Mouse (Mus musculus): Measurements from ENCODE around the gene Tmem189.
"Not testable (repeated sequence)": the region's sequence is repeated elsewhere in the genome, so short reads cannot be mapped to it uniquely, and the experiment has no call there.

The Tmem189 gene

DNA sequence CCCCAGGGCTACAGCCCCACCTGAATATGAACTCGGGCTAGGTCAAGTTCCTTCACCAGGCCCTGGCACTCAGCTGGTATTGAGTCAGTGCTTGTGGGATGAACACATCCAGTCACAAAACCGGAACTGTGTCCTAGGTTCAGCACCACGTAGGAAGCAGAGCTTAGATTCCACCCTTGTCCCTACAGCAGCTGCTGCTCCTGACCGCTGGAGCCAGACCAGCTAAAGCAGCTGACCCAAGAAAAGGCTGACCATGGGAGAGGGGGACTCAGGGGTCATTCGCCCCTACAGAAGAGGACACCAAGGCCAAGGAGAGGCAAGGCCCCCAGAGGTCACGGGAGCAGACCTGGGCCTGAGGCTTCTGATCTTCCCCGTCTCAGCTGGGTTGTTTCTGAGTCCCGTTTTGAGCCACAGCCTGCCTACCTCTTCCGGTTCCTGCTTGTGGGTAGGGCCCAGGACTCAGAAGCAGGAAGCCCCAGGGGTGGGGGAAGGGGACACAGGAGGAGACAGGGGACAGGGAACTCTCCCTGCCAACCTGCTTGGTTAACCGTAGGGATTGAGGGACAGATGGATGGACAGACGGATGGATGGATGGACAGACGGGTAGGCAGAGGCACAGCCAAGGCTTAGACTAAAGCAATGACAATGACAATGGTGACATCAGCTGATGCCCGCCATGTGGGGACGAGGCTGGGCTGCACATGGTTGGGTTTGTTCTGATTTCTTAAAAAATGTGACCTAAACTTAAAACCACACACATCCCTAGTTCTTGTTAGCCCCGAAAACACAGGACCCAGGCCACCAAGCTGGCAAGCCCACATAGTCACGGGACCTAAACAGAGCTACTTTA is 32.8 kb downstream of the Tmem189 start:
- DNase-seq (ENCODE audit: extremely low read depth, insufficient read length, low spot score), result no peak

DNA sequence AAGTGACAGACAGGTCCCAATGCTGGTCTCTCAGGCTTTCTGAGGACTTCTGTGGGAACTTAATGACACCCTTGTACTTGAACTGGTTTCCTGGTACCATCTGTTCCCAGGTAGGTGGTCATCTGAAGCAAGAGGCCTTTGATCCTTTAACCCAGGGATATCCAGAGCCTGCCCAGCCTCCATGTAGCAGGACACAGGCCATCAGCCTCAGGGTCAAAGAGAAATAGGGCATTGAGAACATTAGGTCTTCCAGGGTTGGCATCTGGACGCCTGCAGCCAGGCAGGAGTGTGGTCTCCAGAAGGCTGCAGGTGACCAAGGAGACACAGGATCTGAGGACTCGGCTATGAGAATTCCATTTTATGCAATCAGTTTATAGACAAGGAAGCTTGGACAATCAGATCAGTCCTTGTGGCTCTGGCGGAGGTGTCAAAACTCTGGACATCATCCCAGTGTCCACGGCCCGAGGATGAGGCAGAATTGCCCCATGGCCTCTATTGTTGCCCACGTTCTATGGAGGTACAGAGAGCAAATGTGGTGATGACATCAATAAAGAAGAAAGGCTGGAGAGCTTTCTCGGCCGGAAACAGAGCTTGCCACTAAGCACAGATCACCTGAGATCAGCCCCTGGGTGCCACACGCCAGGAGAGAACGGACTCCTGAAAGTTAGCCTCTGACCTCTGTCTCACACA is 34.6 kb downstream of the Tmem189 start:
- DNase-seq (ENCODE audit: extremely low read depth, insufficient read length, low spot score), result no peak

DNA sequence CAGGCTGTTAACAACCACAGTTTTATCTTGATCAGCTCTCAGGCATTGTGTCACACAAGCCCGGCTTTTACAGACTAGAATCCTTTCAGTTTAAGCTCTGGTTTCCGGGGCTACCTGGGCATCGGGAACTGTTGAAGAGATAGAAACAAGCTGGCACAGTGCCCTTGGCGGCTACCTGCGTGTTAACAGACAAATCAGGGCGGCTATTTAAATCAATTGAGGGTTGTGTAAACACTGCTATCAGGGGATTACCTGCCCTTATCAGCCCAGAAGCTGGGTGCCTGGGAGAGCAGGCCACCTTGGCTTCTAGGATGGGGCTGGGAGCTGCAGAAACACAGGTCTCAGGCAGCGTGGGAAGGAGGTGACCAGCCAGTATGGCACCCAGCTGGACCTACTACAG is 36.9 kb downstream of the Tmem189 start:
- no peak for DNase-seq (ENCODE audit: extremely low read depth, insufficient read length, low spot score)

DNA sequence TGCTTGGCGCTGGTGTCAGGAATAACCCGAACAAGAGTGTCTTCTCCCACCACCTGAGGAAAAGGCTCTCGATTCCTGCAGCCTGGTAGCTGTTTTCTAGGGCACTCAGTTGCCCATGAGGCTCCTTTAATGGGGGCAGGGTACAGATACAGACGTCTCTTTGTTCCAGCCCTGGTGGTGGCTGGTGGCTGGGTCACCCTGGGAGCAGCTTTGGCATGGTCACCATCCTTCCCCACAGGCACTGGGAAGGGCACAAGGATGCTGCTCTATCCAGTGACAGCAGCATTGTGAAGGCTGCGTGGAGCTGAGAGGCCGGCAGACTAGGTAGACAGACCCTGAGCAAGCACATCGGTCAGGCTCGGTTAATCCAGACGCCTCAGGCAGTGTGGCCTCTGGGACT is 38.0 kb downstream of the Tmem189 start:
- DNase-seq (ENCODE audit: extremely low read depth, insufficient read length, low spot score), result no peak

DNA sequence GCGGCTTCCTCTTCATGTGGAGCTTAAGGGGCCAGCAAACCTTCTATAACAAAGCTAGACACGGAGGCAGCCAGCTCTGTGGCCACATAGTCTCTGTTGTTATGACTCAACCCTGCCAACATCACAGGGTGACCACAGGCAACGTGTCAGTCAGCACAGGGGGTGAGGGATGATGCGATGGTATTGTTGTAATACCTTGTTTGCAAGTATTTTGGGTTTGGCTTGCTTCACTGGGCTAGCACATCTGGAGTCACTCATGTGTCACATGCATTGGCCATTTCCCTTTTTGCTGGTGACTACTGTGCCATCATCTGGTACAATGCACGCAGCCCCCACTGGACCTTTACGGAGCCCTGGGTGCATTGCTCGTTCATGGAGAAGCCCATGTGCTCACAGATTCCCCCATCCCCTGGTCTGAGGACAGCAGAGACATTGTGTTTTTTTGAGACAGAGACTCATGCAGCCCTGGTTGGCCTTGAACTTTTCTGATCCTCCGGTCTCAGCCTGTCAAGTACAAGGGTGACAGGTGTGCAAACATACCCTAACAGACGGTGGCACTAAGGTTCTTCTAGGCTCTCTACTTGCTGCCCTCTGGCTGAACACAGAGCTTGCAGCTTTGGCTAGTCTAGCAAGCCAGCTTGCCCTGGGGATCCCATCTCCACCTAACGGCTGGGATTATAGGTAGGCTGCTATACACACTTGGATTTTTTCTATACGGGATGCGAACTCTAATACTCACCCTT is 40.2 kb downstream of the Tmem189 start:
- DNase-seq (ENCODE audit: extremely low read depth, insufficient read length, low spot score), result peak; percentile 69

DNA sequence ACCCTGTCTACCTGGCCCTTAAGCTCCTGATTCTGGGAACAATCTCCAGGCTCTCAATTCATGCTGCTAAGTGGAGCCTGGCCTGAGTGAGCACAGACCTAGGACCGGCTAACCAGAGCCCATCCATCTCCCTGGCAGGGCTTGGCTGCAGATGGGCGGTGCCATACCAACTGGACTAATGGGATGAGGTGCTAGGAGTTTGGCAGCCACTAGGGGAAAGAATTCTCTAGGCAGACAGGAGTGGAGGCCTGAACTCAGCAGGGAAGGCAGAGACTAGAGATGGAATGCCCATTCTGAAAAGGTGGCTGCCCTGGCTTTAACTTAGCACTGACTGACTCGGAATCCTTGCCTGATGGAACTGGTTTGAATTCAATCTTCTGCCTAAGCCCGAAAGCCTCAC is 43.2 kb downstream of the Tmem189 start:
- DNase-seq (ENCODE audit: extremely low read depth, insufficient read length, low spot score), result no peak

DNA sequence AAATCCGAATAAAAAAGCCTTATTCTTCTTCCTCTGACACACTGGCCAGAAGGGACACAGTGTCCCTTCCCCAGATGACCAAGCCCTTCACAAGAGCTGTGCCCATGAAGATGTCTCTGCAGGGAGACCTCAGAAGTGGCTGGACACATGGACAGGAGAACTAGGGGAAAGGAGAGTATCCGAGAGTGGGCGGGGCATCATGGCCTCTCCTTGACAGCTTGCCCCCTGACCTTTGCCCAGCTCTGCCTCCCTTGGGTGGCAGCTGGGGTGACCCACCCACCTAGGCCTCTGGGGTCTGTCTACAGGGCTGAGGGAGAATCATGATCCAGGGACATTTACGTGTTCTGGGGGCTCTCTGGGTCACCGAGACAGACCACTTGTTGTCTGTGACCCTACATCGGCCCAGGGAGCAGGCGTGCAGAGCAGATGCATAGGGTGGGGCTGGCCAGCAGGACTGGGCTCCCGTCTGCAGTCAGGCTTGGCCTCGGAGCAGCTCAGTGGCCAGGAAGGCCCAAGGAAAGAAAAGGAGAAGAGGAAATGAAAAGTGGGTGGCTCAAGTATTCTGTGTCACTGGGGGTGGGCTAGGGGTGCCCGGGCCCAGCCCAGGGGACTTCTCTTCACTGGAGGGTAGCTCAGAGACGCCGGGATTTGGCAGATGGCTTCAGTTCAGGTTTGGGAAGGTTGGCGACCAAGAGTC is 46.1 kb downstream of the Tmem189 start:
- not testable (repeated sequence) for DNase-seq (ENCODE audit: extremely low read depth, insufficient read length, low spot score)

DNA sequence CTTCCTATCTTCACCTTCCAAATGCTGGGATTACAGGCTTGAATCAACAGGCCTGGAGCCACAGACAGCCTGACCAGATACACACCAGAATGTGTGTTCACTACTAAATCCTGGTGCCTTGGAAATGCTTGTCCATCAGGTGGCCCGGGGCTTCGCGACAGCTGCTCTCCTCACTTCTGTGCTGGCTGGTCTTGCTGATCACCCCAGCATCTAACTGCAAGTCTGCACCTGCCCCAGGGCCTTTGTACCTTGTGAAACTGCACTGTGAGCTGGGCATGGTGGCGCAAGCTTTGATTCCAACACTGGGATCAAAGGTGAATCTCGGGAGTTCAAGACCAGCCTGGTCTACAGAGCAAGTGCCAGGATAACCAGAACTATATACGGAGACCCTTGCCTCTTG is 47.5 kb downstream of the Tmem189 start:
- no peak for DNase-seq (ENCODE audit: extremely low read depth, insufficient read length, low spot score)

DNA sequence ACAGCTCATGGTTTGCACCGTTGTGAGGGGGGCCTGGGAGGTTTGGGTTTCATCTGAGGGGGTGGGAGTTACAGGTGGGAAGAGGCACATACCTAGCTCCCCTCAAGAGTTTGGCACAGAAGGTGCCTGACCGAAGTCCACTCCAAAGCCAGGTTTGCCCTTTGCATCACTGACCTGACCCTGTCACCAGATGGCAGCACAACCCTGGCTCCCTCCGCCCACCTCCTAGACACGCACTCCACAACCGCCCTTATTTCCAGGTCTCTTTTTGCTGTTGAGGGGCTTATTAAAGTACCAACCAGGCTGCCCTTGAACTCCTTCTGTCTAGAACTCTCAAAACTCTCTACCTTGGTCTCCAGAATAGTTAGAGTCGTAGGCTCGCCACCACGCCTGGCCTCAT is 48.3 kb downstream of the Tmem189 start:
- DNase-seq (ENCODE audit: extremely low read depth, insufficient read length, low spot score), result no peak

DNA sequence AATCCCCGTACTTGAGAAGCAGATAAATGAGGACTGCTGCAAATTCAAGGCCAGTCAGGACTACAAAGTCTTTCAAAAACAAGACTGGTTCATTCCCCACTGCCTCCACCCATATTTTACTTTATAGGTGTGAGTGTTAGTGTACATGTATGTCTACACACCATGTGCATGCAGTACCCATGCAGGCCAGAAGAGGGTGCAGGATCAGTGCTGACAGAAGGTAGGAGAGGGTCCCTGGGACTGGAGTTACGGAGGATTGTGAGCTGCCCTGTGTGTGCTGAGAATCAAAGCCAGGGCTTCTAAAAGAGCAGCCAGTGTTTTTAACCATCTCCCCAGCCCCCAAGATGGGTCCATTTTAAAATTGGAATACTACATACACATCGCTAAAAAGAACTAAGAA is 49.3 kb downstream of the Tmem189 start:
- DNase-seq (ENCODE audit: extremely low read depth, insufficient read length, low spot score), result no peak

DNA sequence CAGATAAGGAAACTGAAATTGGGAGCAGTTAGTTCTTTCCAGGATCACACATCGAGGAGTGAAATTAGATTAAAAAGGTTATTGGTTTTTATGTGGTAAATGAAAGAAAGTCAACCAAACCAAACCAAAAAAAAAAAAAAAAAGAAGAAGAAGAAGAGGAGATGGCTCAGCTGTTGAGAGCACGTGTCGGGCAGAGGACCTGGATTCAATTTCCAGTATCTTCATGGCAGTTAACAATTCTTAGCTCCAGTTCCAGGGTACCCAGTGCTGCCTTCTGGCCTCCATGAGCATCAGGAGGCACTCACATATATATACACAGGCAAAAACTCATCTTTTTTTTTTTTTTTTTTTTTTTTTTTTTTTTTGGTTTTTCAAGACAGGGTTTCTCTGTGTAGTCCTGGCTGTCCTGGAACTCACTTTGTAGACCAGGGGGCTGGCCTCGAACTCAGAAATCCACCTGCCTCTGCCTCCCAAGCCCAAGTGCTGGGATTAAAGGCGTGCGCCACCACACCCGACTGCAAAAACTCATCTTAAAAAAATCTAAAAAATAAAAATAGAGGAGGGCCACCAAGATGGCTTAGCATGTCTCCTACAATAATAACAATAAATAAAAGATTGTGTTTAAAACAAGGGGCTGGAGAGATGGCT is 54.6 kb downstream of the Tmem189 start:
- no peak for DNase-seq (ENCODE audit: extremely low read depth, insufficient read length, low spot score)

DNA sequence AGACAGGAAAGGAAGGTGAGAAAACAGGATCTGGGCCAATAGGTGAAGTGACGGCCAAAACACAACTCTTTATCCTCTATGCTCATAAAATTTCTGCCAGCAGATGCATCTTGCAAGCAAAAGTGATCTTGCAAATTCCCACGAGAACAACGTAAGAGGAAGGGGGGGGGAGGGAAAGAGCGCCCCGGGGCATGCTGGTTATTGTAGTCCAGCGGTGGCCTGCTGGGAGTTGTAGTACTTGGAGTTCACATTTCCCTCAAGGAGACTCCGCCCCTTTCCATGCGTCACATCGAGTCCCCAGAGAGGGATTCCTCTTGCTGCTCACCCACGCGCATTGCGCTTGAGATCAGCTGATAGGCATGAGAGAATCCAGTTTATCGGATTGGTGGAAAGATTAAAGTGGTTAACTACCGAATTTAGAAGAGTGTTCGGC is 55.3 kb downstream of the Tmem189 start:
- DNase-seq (ENCODE audit: extremely low read depth, insufficient read length, low spot score), result peak; percentile 95

DNA sequence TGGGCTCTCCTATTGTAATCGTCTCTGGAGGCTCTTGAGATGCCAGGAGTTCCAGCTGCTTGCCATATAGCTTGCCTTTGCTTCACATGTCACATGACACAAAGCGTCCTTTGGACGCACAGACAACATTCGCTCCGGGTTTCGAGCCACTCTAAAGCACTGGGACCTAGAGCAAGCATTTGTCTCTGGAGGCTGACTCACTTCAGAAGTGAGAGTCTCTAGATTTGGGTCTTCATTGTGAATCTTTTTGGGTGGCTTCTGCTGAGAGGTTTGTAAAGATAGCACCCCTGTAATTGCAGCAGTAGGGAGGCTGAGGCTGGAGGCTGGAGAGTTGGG is 56.1 kb downstream of the Tmem189 start:
- no peak for DNase-seq (ENCODE audit: extremely low read depth, insufficient read length, low spot score)

DNA sequence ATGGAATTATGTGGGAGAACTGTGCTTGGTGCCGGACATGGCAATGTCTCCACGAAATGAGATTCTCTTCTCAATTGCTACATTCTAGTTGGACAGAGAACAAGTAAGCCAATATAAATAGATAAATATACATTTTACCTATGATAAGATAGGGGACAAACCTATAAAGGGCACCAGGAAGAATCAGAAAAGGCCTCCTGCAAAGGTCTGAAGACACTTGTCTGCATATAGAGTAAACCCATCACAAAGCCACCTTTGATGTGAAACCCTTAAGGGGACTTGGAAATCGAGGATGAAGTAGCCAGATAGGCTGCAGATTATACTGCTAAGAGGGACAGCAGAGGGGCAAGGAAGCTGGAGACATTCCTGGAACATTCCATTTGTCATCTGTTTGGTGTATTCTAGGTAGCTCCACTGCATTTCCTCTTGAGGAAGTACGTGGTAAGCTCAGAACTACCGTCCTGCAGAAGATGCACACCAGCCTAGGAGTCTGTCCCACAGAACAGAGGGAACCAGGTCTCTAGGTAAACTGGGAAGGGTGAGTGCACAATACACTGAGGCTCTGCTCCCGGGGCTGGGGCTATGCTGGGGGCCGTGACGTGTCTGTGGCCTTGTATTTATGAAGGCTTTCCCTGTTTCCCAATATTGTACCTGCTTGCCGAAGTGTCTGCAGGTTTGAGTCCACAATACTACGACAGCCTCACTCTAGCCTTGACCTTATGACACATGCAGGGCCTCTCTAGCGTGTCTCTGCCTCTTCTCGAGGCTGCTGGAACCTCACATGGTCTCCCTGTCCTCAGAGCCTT is 56.7 kb downstream of the Tmem189 start:
- no peak for DNase-seq (ENCODE audit: extremely low read depth, insufficient read length, low spot score)

DNA sequence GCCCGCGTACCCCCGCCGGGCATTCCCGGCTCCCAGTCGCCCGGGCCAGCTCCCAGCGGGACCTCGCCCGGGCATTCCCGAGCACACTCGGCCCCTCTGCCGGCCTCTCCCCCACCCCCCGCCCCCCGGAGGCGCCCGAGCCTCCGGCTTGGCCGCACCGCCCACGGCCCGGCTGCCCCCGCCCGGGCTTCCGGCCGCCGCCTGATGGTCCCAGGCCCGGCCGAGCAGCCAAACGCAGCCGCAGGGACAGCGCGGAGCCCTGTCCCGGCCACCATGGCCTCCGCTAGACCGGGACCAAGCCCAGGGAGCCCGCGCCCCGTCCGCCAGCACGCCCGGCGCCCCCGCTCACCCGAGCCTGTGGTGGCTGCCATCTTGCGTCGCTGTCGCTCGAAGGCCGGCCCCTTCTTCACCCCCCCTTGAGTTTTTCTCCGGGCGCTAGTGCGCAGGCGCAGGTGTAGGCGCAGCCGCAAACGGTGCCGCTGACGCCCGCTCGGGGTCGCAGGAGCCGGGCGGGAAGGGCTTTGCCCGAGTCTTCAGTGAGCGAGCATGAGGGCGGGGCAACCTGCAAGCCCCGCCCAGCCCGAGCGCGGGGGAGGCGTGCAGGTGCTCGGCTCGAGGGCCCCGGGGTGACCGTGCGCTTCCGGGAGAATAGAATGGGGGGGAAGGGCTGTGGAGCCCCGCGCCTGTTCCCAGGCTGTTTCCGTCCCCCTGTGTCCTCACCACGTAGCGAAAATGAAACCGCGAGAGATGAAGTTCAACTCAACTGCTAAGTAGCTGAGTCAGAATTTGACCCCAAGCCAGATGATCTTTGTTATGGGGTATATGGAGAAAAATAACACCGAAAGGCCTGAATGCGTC is 57.8 kb downstream of the Tmem189 start, which contains the start of gene Ube2v1:
Ube2v1 (minus strand) TSS at position 505 of the 858 bp plus-strand sequence.
- peak; percentile 99 for DNase-seq (ENCODE audit: extremely low read depth, insufficient read length, low spot score)

DNA sequence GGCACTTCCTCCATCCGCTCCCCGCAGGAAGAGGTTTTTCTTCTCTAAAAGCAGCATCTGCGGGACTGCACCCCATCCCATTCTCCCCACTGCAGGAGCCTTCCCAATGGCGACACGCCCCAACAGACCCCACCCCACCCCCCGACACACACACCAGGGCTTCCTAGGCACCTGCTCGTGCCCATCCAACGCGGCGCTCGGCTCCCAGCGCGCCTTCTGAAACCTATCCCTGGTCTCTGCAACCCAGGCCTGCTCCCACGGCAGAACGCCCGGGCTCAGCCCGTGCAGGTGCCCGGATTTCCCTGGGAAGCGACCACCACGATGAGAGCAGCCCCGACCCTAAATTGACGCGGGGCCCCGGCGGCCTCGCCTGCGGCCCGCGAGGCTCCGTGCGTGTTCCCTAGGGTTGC is 58.4 kb downstream of the Tmem189 start:
- peak; percentile 45 for DNase-seq (ENCODE audit: extremely low read depth, insufficient read length, low spot score)

DNA sequence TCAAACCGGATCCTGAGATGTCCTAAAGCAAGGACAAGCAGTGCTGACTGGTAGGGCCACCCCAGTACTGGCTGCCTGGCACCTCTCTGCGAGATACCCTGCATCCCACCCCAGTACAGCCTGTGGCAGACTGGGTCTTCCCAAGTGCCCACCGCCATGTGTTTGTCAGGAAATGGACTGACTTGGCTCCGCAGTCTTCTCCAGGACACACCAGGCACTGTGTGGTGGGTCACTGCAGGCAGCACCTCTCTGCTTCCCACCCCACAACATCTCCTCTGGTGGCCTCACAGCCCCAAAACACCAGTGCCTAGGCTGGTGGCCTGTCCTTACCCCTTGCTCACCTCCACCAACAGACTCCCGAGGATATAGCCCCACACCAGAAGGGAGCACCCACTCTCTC is 59.2 kb downstream of the Tmem189 start:
- DNase-seq (ENCODE audit: extremely low read depth, insufficient read length, low spot score), result no peak

DNA sequence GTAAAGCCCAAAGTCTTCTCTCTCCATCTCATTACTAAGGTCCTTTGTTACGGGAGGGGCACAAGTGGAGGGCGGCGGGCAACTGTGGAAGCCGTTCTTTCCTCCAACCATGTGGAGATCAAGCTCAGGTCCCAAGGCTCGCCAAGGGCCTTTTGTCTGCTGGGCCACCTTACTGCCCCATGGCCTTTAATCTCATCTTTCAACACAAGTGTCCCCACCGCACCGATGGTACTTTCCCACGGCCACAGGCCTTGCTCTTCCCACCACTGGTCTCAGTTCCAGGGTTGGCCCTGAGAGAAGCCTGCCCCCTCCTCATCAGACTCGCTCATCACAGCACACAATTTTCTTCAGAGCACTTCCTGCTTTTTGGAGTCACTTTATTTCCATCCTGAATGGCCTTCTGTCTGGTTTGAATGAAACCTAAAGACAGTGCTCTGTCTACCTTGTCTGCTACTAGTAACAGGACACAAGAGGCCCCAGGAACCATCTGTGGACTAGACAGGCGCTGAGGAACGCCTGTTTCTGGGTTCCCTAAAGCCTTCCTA is 59.9 kb downstream of the Tmem189 start:
- DNase-seq (ENCODE audit: extremely low read depth, insufficient read length, low spot score), result no peak

All from 3134 (cell line).